Mouse (Mus musculus) spleen, postnatal 4 days (tissue): Measurements from ENCODE around the gene Fcgr3.
A peak's percentile ranks its signal among the peaks of the same experiment; 100 is the strongest.

Experiments
- DNase-seq, 2 experiments: peaks; one replicate each; pipeline ENCODE4 v3.0.0; 2022; ENCODE audit warnings: low spot score in 2 of 2

Gene Fcgr3

DNA sequence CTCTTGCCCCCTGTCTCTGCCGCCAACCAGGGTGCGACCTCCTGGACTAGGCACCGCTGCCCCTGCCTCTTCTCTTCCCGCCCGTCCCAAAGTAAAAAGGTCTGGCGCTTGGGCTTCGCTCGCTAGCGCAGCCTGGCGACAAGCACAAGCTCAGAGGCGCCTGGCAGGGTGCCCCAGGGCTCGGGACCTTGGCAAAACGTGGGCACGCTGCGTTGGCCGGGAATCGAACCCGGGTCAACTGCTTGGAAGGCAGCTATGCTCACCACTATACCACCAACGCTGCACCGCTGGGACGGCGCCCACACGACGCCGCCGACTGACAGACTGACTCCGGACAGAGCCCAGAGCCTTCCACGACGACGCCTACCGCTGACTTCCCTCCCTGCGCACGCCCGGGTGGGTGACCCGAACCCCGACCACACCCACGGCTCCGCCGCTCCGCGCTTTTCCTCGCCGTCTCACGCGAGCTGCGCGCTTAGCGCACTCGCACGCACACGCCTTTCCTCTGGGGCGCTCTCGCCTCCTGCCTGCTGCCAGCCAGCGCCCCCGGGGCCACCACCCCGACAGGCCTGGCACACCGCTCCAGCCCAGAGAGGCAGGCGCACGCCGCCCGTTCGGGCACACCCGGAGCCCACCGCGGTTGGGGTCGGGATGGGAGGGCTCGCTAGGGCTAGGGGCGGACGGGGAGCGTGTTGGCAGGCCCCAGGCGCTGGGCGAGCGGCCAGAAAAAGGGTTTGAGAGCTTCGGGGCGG is at the start of gene Fcgr3:
Fcgr3 (minus strand) TSS at position 445 of the 752 bp plus-strand sequence.
- peak; percentile 86 to 96 for DNase-seq

DNA sequence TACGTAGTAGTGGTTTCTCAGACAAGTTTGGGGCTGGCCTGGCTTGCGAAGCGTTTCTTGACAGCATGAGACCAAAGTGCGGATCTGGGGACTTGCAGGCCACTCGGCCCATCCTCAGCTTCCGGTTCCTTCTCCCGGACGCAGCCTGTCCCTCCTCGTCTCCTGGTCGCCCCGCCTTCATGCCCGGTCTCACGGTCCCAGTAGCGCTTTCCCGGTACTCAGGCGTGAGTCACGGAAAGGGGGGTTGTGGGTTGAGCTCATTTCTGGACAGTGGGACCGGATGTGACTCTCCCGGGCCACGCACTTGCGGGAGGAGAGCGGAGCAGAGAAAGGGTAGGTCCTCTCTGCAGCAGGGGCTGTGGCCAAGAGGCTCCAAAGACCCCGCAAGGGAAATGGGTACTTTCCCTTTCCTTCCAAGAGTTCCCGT is 49.2 kb upstream of the Fcgr3 start, which contains the start of gene Cfap126:
Cfap126 (plus strand) TSS at position 46 of the 427 bp plus-strand sequence.
- peak; percentile 65 to 78 for DNase-seq

GRCm38 (mm10) chr1:171112986-171113385 is 48.3 kb upstream of the Fcgr3 start:
- DNase-seq = no peak

- peak; percentile 41 to 71 for DNase-seq
These were observed 47.2 kb upstream of the Fcgr3 start for GRCm38 (mm10) chr1:171111781-171112575.

DNA sequence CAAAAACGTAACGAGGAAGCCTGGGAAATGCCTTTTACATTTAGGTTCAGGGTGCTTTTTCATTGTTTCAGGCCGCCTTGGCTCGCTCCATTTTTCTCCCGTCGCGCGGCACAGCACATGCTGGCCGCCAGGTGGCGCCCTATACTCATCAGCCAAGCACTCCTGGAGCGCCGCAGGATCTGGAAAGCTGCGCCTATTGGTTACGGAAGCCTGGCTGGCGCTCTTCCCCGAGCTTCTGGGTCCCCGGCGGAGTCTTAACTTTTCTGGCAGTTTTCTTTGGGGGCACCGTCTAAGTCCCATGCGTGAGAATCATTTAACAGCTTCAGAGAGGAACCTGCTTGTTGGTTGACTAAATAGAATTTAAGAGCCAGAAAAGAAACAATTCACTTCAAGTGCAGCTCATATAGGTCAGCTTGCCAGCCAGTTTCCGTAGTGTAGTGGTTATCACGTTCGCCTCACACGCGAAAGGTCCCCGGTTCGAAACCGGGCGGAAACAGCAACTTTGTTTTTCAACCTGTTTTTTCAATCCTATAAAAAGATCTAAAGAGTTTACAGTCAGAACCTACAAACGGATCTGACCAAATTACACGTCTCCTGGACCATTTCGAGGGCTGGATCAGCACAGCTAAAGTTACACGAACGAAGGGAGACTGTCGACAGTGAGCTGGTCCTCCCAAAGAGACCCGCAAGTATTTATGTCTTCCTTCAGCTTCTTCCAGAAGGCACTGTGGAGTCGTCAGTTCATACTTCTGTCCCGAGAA is 46.5 kb upstream of the Fcgr3 start:
- peak; percentile 89 to 97 for DNase-seq

DNA sequence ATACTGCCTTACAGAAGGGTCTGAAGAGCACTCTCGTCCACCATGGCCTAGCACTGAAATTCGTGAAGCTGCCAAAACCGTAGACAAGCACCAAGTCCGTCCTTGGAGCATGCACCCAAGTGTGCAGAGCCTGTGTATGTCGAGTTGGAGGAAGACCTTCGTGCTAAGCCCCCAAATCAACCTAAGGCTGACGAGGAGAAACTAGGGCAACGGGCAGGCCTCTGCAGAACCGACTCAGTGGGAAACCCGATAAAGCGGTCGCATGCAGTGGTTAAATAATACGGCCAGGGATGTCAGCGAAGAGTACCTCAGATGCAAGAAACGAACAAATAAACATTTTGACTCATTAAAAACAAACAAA is 45.9 kb upstream of the Fcgr3 start:
- DNase-seq = no peak

DNA sequence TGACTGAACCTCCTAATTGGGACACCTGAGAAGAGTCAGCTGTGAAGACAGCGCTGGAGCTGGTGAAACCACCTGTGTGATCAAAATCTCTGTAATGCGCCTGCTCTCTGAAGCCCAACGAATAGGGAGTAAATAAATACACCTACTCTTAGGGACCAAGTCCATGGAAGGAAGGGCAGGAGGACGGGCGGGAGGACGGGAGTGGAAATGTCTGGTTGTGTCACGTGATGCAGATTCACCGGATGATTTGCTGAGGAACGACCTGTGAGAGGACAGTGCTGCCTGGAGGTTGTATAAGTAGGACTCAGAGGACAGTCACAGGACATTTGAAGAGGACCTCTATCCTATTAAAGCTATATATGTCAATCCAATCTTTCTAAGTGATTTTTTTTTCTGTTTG is 44.9 kb upstream of the Fcgr3 start:
- DNase-seq = no peak

DNA sequence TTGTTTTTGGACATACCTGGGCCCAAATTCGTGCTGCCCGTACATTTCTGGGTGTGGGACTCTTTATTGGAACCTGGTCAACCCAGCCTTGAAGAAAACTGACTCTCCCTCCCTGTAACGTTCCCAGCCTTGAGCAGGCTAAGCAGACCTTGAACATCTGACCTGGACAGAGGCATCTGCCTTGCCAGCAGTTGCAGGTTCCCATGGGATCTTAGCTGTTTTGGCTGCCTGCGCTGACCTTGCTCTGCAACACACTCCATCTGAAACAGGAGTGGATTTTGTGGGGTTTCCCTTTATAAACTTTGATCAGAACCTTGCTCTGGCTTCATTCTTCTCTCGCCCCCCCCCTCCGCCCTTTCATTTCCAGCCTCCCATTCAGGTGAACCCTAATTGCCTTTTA is 40.5 kb upstream of the Fcgr3 start:
- no peak for DNase-seq

- DNase-seq = no peak
These were observed 38.6 kb upstream of the Fcgr3 start for GRCm38 (mm10) chr1:171103179-171103840.

- DNase-seq = peak; percentile 83 to 93
These were observed 37.9 kb upstream of the Fcgr3 start for GRCm38 (mm10) chr1:171102547-171103177.

DNA sequence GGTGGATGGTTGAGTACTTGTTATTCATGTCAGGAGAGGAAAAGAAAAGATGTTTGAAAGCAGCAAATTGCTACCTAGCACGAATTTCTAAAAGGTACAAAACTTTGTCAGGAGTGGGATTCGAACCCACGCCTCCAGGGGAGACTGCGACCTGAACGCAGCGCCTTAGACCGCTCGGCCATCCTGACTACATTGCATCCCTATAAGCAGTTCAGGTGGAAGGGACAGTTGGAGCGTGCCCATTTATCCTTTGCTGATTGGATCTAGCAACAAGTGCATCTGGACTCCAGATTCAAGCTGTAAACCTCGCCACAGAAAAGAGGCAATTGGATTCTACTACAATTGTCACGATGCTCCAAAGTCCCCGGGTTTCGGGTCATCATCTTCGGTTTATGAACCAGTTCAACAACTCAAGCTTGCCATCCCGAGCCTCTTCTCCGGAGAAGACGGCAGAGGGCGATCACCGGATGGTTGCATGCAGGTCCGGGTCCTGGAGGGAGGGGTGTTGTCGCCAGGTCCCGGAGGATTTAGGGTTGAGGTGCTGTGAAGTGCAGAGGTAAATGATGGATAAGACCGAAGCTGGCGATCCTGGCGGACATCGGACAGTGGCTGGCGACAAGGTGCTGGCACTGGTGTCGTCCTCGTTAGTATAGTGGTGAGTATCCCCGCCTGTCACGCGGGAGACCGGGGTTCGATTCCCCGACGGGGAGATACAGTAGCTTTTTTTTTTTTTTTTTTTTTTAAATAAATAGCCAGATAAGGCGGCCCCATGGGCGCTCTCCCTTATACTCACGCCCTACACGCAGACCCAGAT is 37.2 kb upstream of the Fcgr3 start:
- DNase-seq = peak; percentile 85 to 93

DNA sequence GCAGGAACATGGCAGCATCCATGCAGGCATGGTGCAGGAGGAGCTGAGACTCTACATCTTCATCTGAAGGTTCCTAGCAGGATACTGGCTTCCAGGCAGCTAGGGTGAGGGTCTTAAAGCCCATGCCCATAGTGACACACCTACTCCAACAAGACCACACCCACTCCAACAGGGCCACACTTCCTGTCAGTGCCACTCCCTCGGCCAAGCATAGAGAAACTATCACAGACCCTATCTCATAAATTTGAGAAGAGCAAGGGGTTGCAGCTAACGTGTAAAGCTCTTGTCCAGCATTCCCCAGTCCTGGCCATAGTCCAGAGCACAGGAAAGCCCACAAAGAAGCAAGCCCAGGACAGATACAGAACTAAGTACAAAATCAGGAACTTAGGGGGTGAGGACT is 36.3 kb upstream of the Fcgr3 start:
- no peak for DNase-seq

DNA sequence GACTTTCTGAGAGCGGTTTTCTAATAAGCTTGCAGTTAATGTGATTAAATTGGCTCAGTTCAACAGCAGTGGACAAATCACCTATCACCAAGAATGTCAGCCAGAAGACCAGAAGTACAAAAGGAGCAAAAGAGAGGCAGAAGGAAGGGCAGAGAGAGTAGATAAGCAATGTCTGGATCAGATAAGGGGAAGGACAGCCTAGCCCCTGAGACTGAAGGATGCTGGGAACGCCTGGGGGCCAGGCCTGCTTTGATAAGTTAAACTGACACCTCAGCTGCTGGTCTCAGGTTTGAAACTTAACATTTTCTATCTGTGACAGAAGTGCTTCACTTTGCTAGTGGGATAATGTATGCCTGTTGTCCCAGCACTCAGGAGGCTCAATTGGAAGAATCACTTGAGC is 32.9 kb upstream of the Fcgr3 start:
- DNase-seq = no peak

GRCm38 (mm10) chr1:171097136-171097535 is 32.4 kb upstream of the Fcgr3 start:
- no peak for DNase-seq

GRCm38 (mm10) chr1:171096110-171096964 is 31.6 kb upstream of the Fcgr3 start:
- no peak for DNase-seq

- no peak for DNase-seq
These were observed 29.7 kb upstream of the Fcgr3 start for GRCm38 (mm10) chr1:171094424-171094823.

- DNase-seq = no peak
These were observed 26.0 kb upstream of the Fcgr3 start for GRCm38 (mm10) chr1:171090761-171091160.

GRCm38 (mm10) chr1:171089891-171090290 is 25.2 kb upstream of the Fcgr3 start:
- no peak for DNase-seq

- DNase-seq = peak in 1 of 2 experiments; percentile 54
These were observed 23.6 kb upstream of the Fcgr3 start for GRCm38 (mm10) chr1:171088237-171088869.
